Mouse (Mus musculus) intestine, embryonic 15.5 days (tissue): ENCODE data around the gene Gm2115. TPM values are rescaled to one million over a fixed set of nuclear protein-coding genes. Genes with fewer than 3 reads are reported as not detected.

ENCODE experiments used
- ATAC-seq: fragments of 200-750 bp; cut with Nextera tagmentation; 2 replicates; pipeline ENCODE4 v1.8.0; 2017; ENCODE audit warnings: moderate TSS enrichment, moderate library complexity
- H3K27ac ChIP-seq: fragments of 300-500 bp; sonication (generic); 2 replicates; pipeline ENCODE4 v1.5.1; 2015; ENCODE audit warnings: mild to moderate bottlenecking, inconsistent platforms
- H3K27me3 ChIP-seq: fragments of 300-500 bp; sonication (generic); replicated peaks from 2 replicates; pipeline ENCODE4 v1.6.1; 2015; ENCODE audit warnings: inconsistent platforms
- H3K36me3 ChIP-seq: fragments of 300-500 bp; sonication (generic); 2 replicates; pipeline ENCODE4 v1.6.1; 2015; ENCODE audit warnings: inconsistent platforms
- H3K4me1 ChIP-seq: fragments of 300-500 bp; sonication (generic); replicated peaks from 2 replicates; pipeline ENCODE4 v1.6.1; 2015; ENCODE audit warnings: inconsistent platforms
- H3K4me2 ChIP-seq: fragments of 300-500 bp; sonication (generic); replicated peaks from 2 replicates; pipeline ENCODE4 v1.6.1; 2015; ENCODE audit warnings: mild to moderate bottlenecking, inconsistent platforms
- H3K4me3 ChIP-seq: fragments of 300-500 bp; sonication (generic); replicated peaks from 2 replicates; pipeline ENCODE4 v1.5.1; 2015; ENCODE audit warnings: inconsistent platforms
- H3K9ac ChIP-seq: fragments of 300-500 bp; sonication (generic); 2 replicates; pipeline ENCODE4 v1.6.1; 2015; ENCODE audit warnings: inconsistent platforms
- H3K9me3 ChIP-seq: fragments of 300-500 bp; sonication (generic); 2 replicates; pipeline ENCODE4 v1.6.1; 2016; ENCODE audit warnings: inconsistent platforms
- WGBS: fragments of 180-500 bp; shearing (Covaris S2); methylation state at CpG from one replicate; pipeline ENCODE4 v1.1.7; 2015; 5-methylcytosine and 5-hydroxymethylcytosine counted together
- polyA plus RNA-seq: library from polyadenylated mRNA; unstranded; fragments of >200 nt; fragmentation: Nextera tagmentation; extraction: Ambion mirVana; gene quantifications from 2 replicates; pipeline ENCODE4 v1.2.1, GENCODE M21; 2015

Gm2115 gene
- polyA plus RNA-seq, 1 experiment from 2014 or later, result 0.88 TPM

DNA sequence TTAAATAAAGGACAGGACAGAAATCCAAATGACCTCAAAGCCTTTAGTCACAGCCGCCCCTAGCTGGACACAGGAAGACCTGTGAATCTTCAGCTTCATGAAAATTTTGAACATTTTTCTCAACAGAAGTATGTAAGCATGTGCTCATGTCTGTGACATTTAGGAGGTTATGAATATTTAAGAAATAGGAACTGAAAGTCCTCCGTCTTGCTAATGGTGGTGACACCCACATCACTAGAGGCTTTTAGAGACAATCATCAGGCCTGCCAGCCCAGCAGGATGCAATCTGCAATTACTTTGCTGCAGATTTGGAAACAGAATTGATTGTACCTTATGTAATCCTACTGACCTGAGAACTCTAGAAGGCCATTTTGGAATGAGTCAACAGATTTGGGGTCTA lies 22.7 kb downstream of the Gm2115 start:
- H3K9me3 ChIP-seq, result no peaks in the 10 kb centered on the region
- no peak overlapping the region for H3K4me3 ChIP-seq
- ATAC-seq, result no peak
- no peak overlapping the region for H3K4me2 ChIP-seq
- H3K36me3 ChIP-seq, result no peaks in the 10 kb centered on the region
- no peak overlapping the region for H3K27ac ChIP-seq
- no peaks in the 10 kb centered on the region for H3K4me1 ChIP-seq
- H3K27me3 ChIP-seq, result no peaks in the 10 kb centered on the region
- 85% methylated on average over 2 of the region's 2 CpGs for WGBS
- H3K9ac ChIP-seq, result no peak overlapping the region

DNA sequence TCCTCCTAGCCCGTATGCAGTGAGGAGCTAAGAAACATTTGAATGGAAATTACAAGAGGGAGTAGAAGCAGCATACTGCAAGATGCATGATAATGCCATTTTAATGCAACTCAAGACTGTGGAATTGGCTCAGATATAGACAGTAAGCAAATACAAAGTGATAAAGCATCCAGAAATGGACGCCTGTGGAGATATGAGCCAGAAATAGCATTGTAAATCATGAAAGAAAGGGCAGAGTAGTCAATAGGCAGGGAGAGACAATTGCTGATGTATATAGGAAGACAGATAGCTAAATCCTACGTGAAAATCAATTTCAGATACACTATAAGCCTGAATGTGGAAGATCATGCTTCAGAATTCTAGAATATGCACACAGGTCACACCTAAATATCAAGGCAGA lies 26.5 kb downstream of the Gm2115 start:
- Histone ChIP-seq H3K4me2 (no peak overlapping the region), H3K4me1 (no peaks in the 10 kb centered on the region), H3K9ac (no peak overlapping the region), H3K27ac (no peak overlapping the region), H3K4me3 (no peak overlapping the region), H3K9me3 (no peaks in the 10 kb centered on the region), H3K27me3 (no peaks in the 10 kb centered on the region), H3K36me3 (no peaks in the 10 kb centered on the region)
- ATAC-seq, result no peak
- 60% methylated on average over 3 of the region's 3 CpGs for WGBS

DNA sequence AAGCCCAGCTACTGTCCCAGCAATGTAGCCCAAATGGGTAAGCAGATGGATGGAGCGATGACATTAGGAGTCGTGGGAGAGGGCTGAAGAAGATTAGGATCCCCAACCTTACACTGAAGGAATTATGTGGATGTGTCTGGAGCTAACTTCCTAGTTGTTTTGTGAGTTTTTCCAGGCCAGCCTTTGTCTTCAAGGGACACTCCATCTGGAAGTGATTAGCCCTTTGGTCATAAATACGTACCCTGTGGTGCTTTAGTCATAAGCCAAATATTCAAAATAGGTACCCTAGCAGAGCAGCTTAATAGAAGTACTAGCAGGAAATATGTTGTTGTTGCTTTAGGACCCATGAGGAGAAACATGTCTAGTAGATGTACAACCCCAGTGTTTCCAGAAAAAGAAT lies 28.6 kb downstream of the Gm2115 start:
- ATAC-seq, result no peak
- H3K27me3 ChIP-seq, result no peaks in the 10 kb centered on the region
- no peaks in the 10 kb centered on the region for H3K36me3 ChIP-seq
- H3K9ac ChIP-seq, result no peak overlapping the region
- no peaks in the 10 kb centered on the region for H3K9me3 ChIP-seq
- no peak overlapping the region for H3K27ac ChIP-seq
- no peak overlapping the region for H3K4me3 ChIP-seq
- no peaks in the 10 kb centered on the region for H3K4me1 ChIP-seq
- 83% methylated on average over 3 of the region's 3 CpGs for whole genome bisulfite sequencing
- no peak overlapping the region for H3K4me2 ChIP-seq

DNA sequence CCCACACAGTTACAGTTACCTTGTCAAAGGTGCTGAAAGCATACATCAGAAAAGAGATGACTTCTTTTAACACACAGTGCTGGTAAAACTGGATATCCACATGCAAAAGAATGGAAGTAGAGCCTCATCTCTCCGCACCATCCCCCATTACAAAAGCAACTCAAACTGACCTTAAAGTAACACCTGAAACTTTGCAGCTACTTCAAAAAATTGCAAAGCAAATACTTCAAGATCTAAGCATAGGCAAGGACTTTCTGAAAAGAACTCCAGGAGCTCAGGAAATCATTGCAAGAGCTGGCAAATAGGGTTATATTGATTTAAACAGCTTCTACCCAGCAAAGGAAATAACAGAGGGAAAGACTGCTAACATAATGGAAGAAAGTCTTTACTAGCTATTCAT lies 31.7 kb downstream of the Gm2115 start:
- Histone ChIP-seq H3K36me3 (no peaks in the 10 kb centered on the region), H3K27me3 (no peaks in the 10 kb centered on the region), H3K4me1 (no peaks in the 10 kb centered on the region), H3K4me3 (no peak overlapping the region), H3K27ac (no peak overlapping the region), H3K9ac (no peak overlapping the region), H3K9me3 (no peaks in the 10 kb centered on the region), H3K4me2 (no peak overlapping the region)
- 97% methylated on average over 1 of the region's 1 CpGs for WGBS
- ATAC-seq, result no peak

DNA sequence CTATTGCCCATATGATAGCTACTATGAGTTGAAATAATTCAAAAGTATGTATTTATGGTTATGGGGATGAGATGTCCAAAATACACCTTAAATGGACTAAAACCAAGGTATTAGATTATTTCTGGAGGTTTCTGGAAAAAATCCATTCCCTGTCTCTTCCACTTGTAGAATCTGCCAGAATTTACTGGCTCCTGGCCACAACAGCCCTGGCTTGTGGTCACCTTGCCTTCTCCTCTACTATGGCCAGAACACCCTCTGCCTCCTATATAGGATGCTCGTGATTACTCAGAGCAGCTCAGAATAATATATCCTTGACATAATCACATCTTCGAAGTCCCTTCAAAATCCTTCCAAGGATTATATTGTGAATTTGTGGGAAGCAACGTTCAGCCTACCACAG lies 35.5 kb downstream of the Gm2115 start:
- ATAC-seq, result no peak
- Histone ChIP-seq H3K9ac (no peak overlapping the region), H3K4me1 (no peaks in the 10 kb centered on the region), H3K4me3 (no peak overlapping the region), H3K27me3 (no peaks in the 10 kb centered on the region), H3K4me2 (no peak overlapping the region), H3K9me3 (no peaks in the 10 kb centered on the region), H3K36me3 (no peaks in the 10 kb centered on the region), H3K27ac (no peak overlapping the region)
- WGBS, result 81% methylated on average over 3 of the region's 3 CpGs

DNA sequence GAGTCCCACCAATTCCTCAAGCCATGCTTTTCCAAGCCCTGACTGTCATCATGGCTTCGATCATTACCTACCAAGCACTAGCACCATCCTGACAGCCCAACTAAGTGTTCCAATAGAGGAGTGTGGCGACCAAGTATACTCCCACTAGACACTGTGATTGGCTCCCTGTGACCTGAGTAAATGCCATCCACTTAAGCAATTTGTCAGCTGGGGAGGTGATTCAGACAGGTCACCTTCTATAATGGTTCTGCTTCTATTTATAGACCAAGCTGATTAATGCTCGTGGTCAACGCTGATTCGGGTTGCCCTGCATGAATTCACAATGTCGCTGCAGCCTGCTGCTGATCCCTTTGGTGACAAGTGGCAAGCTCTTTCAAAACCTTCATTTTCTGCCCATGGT lies 37.4 kb downstream of the Gm2115 start:
- no peak overlapping the region for H3K27ac ChIP-seq
- H3K9me3 ChIP-seq, result no peaks in the 10 kb centered on the region
- H3K4me3 ChIP-seq, result no peak overlapping the region
- ATAC-seq, result no peak
- no peak overlapping the region for H3K9ac ChIP-seq
- no peaks in the 10 kb centered on the region for H3K27me3 ChIP-seq
- no peak overlapping the region for H3K4me2 ChIP-seq
- H3K4me1 ChIP-seq, result no peaks in the 10 kb centered on the region
- 72% methylated on average over 6 of the region's 6 CpGs for WGBS
- H3K36me3 ChIP-seq, result no peaks in the 10 kb centered on the region

DNA sequence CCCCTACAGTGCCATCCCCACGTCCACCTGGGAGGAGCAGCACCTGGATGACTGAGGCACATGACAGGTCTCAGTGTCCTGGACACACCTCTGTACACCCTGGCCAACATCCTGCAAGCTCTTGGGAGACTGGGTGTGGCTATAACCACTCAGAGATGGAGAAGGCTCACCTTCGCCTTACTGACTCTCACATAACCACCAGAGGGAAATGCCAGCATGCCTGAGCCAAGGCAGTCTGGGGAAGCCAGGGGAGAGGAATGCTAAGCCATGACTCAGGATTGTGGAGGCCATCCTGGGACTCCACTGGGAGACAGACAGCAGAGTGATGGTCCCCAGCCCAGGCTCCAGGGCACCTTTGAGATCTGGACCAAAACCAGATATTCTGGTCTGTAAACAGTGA lies 48.3 kb downstream of the Gm2115 start:
- Histone ChIP-seq H3K27ac (no peak overlapping the region), H3K9ac (no peak overlapping the region), H3K4me2 (no peak overlapping the region), H3K27me3 (no peaks in the 10 kb centered on the region), H3K4me3 (no peak overlapping the region), H3K9me3 (no peaks in the 10 kb centered on the region), H3K4me1 (no peaks in the 10 kb centered on the region), H3K36me3 (no peaks in the 10 kb centered on the region)
- 84% methylated on average over 2 of the region's 2 CpGs for WGBS
- ATAC-seq, result no peak

DNA sequence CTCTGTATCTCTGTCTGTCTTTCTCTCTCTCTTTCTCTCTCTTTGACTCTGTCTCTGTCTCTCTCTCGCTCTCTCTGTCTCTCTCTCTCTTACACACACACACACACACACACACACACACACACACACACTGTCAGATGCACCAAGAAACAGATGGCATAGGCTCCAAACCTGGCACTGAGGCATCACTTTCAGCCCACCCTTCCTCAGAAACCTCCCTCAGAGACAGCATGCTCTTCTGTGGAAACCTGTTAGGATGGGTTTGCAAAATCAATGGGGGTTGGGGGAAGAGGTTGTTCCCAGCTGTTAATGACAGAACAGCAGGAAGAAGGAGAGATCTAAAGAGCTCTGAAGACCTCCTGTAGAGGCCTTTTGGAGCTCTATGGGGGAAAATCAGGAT lies 50.1 kb downstream of the Gm2115 start:
- no peak for ATAC-seq
- Histone ChIP-seq H3K9ac (no peak overlapping the region), H3K36me3 (no peaks in the 10 kb centered on the region), H3K4me1 (no peaks in the 10 kb centered on the region), H3K4me2 (no peak overlapping the region), H3K4me3 (no peak overlapping the region), H3K27me3 (no peaks in the 10 kb centered on the region), H3K27ac (no peak overlapping the region), H3K9me3 (no peaks in the 10 kb centered on the region)
- 67% methylated on average over 1 of the region's 1 CpGs for WGBS

DNA sequence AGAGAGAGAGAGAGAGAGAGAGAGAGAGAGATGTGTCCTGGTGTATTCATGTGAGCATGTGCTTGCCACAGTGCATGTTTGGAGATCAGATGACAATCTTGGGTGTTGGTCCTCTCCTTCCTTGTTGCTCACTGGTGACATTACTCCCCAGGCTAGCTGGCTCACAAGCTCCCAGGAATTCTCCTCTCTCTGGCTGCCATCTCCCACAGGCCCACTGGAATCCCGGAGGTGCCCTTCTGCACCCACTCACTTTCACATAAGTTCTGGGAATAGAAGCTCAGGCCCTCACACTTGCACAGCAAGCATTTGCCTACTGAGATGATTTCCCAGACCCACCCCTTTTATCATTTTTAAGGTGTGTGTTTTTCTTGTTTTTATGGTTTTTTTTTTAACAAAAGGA lies 51.0 kb downstream of the Gm2115 start:
- Histone ChIP-seq H3K4me1 (no peaks in the 10 kb centered on the region), H3K27me3 (no peaks in the 10 kb centered on the region), H3K36me3 (no peaks in the 10 kb centered on the region), H3K9me3 (no peaks in the 10 kb centered on the region), H3K27ac (no peak overlapping the region), H3K9ac (no peak overlapping the region), H3K4me2 (no peak overlapping the region), H3K4me3 (no peak overlapping the region)
- 80% methylated on average over 1 of the region's 1 CpGs for WGBS
- ATAC-seq, result no peak

DNA sequence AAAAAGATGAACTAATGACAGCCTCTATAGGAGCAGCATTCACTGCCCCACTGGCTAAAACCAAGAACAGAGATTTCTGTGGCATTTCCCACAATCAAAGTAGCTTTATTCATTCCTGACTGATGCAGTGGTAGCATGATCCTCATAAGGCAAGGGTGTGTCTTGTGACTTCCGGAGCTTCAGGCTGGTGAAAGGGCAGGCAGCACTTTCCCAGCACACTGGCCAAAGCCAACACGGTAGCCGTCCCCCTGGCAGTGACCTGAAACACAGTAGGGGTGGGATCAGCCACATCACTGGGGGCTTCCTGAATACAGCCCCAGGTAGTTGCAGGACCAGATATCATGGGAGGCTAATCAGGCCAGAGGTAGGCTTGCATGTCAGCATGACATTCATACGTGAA lies 56.3 kb downstream of the Gm2115 start:
- Histone ChIP-seq H3K4me3 (no peak overlapping the region), H3K4me2 (no peak overlapping the region), H3K9me3 (no peaks in the 10 kb centered on the region), H3K4me1 (no peaks in the 10 kb centered on the region), H3K27ac (no peak overlapping the region), H3K36me3 (no peaks in the 10 kb centered on the region), H3K27me3 (no peaks in the 10 kb centered on the region), H3K9ac (no peak overlapping the region)
- 91% methylated on average over 4 of the region's 4 CpGs for WGBS
- ATAC-seq, result no peak

DNA sequence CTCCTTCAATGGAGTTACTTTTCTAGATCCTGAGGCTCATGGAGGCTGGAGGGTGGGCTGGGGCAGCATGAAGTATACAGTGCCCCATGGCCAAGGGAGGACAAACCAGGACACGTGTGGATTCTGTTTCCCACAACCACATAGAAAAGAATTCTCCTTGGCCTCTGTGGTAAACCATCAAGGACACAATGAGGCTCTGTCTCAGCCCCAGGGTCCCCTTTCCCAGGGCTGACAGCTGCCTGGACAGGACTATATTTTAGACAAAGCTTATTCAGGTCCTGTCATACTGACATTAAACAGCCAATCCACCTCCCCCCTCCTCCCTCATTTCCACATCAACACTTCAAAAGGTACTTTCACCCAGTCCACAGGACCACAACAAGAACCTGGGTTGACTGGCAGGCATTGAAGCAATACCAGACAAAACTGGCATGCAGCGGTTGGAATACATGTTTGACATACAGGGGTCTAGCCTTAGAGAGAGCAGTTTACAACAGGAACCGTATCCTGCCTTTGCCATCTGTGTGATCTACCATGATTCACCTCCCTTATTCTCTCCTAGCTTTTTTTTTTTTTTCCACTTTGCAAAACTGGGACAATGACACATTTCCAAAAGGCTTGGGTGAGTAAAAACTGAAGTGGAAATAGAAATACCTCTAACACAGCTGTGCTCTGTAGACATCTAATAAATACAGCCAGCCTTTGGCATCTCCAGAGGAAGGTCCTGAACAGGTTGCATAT lies 57.8 kb downstream of the Gm2115 start:
- WGBS, result 66% methylated on average over 3 of the region's 3 CpGs
- H3K36me3 ChIP-seq, result no peaks in the 10 kb centered on the region
- no peak for ATAC-seq
- no peak overlapping the region for H3K4me2 ChIP-seq
- H3K9me3 ChIP-seq, result no peaks in the 10 kb centered on the region
- no peak overlapping the region for H3K9ac ChIP-seq
- no peak overlapping the region for H3K4me3 ChIP-seq
- no peak overlapping the region for H3K27ac ChIP-seq
- no peaks in the 10 kb centered on the region for H3K4me1 ChIP-seq
- no peaks in the 10 kb centered on the region for H3K27me3 ChIP-seq

DNA sequence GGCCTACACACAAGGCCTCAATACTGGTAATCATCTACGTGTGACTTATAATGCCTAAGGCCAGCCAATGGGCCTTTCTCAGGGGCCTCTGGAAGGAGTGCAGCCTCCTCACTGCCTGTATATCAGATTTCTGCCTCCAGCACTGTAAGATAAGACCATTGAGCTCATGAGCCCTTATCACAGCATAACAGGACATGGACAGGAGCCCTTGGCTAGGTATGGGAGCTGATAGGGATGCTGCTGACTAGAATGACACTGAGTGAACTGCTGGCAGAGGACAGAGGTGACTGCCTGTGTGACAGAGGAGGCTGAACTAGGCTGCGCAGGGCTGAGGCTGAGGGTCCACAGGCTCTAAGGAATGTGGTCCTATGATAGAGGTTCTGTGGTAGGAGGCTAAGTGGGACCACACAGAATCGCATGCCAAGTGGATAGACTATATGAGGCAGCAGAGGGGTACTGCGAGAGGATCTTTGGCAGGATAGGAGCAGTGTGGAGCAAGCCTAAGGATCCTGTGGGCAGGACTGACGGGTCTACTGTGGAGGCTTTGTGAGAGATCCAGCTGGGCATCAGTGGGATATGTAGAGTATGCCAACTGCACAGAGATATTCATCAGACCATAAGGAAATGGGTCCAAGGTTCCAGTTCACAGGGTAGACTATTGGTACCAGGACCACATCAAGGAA lies 58.5 kb downstream of the Gm2115 start:
- Histone ChIP-seq H3K4me2 (no peak overlapping the region), H3K4me1 (no peaks in the 10 kb centered on the region), H3K27me3 (no peaks in the 10 kb centered on the region), H3K4me3 (no peak overlapping the region), H3K36me3 (no peaks in the 10 kb centered on the region), H3K9ac (no peak overlapping the region), H3K9me3 (no peaks in the 10 kb centered on the region), H3K27ac (no peak overlapping the region)
- peak; percentile 73; the same call in 1 of the 2 replicates for ATAC-seq
- WGBS, result 86% methylated on average over 5 of the region's 5 CpGs

DNA sequence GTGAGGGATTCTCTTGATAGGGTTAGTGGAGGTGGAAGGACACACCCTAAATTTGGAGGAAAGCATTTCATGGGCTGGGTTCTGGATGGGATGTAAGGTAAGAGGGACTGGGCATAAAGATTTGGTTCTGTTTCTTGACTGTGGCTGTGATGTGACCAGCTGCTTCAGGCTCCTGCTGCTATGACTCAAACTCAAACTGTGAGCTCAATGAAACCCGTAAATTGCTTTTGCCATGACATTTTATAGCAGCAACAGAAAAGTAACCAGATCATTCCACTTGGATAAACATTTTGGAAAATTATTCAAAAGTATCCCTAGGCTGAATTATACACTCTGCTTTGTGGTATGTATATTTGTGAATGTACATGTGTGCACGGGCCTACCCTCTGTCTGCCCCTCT lies 61.9 kb downstream of the Gm2115 start:
- Histone ChIP-seq H3K27me3 (no peaks in the 10 kb centered on the region), H3K4me3 (no peak overlapping the region), H3K27ac (no peak overlapping the region), H3K36me3 (no peaks in the 10 kb centered on the region), H3K9ac (no peak overlapping the region), H3K4me2 (no peak overlapping the region), H3K9me3 (no peaks in the 10 kb centered on the region), H3K4me1 (no peaks in the 10 kb centered on the region)
- no peak for ATAC-seq
- 79% methylated on average over 2 of the region's 2 CpGs for WGBS
